Mouse (Mus musculus) hindlimb bud, embryonic 11.5 days (tissue): Measurements from ENCODE around the gene Vil1.
A peak's percentile ranks its signal among the peaks of the same experiment; 100 is the strongest.

Experiments used
- DNase-seq: peaks from one replicate; pipeline ENCODE4 v3.0.0-alpha.2; 2012; ENCODE audit warnings: low read depth, low spot score; ENCODE audit errors: extremely low spot score

Gene Vil1

GRCm38 (mm10) chr1:74408589-74409504 lies at the start of gene Vil1:
Gene Vil1, plus strand, starts transcription at chr1:74409376.
- DNase-seq: no peak

DNA sequence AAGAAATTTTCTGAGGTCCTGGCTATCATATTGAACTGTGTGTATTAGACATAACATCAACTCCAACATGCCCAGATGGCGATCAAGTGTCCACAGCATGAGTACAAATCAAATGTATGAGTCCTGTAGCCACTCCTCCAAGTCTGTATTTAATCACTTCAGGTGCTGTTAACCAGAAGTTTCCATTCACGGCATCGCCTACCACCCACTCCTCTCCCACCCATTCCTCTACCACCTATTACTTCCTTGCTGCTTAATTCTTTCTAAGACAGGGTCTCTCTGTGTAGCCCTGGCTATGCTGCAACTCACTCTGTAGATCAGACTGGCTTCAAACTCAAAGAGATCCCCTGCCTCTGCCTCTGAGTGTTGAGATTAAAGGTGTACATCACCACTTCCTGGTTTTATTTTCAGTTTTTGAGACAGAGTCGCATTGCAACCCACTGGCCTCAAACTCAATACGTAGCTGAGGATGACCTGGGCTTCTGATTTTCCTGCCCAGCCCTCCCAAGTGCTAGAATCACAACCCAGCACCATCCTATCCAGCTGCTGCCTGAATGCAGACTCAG lies 49.1 kb upstream of the Vil1 start:
- DNase-seq: no peak

- DNase-seq: peak; percentile 96
Observed at GRCm38 (mm10) chr1:74361812-74362211, 47.4 kb upstream of the Vil1 start, which contains the start of gene Catip. Gene Catip, plus strand, starts transcription at chr1:74362108.

DNA sequence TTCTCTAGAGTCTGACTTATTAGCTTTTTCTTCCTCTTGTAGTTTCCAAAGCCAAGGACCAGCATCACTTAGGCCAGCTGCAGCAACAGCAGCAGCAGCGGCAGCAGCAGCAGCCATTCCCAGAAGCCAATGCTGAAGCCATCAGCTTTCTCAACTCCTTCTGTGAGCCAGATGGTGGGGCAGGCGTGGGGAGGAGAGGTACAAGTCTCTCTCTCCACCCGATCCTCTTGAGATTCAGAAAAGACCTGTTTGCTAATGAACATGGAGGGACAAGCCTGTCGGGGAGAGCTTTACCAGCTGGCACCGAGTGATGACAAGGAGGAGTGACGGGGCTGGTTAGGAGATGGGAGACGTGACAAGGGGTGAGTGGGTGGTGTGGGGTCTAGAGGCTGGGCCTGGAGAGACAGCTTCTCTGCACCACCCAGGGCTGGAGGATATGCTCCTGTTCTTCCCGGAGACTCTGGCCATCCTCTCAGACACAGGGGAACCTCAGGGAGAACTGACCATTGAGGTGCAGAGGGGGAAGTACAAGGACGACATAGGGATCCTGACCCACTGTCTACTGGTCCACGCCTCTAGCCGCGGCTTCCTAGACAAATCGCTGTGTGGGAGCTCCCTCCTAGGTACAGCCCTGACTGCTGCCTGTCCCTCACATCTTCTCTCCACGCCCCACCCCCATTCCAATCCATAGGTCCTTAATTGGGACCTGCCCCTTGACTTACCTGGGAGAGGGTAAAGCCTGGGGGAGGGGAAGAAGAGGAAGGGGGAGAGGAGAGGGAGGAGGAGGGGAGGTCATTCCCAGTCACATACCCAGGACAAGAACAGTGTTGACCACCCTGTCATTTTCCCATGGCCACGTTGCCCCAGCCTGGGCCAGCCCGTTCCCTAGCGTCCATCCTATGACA lies 46.6 kb upstream of the Vil1 start:
- no peak for DNase-seq

DNA sequence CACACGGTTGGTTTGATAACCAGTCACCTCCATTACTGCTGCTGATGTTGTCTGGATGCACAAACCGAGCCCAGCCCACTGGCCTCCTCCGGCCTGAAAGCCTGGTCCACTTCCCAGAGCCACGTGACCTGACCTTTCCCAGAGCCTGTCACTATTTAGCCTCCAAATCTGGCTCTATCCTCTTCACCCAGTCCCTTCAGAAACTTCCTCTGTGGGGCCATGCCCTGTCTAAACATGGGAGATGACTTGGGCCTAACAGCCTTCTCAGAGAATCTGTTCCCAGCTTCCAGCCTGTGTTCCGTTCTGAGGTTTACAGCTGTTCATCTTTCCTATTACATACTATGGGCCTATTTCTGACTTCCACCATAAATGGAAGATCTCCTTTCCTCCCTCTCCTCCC lies 45.7 kb upstream of the Vil1 start:
- DNase-seq: no peak

- no peak for DNase-seq
Observed at GRCm38 (mm10) chr1:74364270-74364669, 44.9 kb upstream of the Vil1 start.

DNA sequence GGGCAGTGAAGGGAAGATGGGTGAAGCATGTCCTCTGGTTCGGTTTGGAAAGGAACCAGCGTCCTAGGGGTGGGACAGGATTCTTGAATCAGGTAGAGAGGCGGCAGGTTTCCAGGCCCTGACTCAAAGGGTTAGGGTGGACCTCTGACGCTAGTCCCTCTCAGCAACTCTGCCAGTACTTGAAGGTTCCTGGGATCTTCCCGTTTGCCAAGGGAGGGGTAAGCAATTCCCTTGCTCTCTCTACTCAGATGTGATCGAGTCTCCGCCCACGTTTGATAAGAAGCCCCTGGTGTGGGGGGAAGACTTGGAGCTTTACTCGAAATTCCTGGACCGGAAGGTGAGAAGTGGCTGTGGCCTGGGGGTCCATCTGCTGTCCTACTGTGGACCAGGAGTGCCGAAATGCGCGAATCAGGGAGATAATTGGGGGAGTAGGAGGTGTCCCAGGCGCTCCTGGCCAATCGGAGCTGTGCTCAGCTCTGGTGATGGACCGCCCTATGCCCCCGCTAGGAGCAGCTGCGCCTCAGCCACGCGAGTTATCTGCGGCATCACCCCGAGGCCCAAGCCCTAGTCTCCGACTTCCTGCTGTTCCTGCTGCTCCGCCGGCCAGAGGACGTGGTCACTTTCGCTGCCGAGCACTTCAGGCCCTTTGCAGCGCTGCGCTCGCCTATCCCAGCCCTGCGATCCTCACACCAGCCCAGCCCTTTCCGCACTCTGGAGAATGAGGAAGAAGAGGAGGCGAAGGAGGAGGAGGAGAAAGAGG lies 41.1 kb upstream of the Vil1 start:
- DNase-seq: no peak

DNA sequence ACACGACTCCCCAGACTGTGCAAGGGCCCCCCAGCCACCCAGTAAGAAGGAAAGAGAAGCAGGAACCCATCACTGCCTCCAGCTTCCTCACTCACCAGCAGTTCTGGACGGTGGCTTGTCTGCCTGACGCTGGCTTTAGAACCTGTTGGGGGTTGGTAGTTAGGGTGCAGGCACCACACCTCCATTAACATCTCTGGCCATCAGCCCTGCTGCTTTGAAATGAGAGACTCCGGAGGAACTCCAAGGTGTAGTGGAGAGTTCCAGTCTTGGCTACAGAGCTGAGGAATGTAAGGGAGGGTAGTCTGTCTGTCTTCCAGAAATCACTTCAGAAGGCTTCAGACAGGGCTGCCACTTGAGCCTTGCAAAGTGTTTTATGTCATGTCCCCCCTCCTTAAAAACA lies 39.1 kb upstream of the Vil1 start:
- no peak for DNase-seq

DNA sequence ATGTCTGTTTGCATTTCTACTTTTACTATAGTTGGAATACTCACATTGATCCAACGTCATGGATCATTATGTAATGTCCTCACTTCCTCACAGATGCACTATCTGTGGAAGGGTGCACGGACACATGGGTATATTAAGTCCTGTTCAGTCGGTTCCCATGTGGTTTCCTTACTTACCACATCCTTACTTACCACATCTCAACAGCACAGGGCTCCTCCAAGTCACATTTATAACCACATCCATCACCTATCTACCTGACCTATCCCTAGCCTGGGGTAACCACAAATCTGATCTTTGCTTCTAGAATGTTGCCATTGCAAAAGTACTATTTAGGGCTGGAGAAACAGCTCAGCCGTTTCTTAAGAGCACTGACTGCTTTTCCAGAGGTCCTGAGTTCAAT lies 35.8 kb upstream of the Vil1 start:
- no peak for DNase-seq

- DNase-seq: no peak
Observed at GRCm38 (mm10) chr1:74374980-74375379, 34.2 kb upstream of the Vil1 start, which contains the start of gene Slc11a1. Gene Slc11a1, plus strand, starts transcription at chr1:74375195.

- DNase-seq: no peak
Observed at GRCm38 (mm10) chr1:74375561-74375960, 33.6 kb upstream of the Vil1 start.

DNA sequence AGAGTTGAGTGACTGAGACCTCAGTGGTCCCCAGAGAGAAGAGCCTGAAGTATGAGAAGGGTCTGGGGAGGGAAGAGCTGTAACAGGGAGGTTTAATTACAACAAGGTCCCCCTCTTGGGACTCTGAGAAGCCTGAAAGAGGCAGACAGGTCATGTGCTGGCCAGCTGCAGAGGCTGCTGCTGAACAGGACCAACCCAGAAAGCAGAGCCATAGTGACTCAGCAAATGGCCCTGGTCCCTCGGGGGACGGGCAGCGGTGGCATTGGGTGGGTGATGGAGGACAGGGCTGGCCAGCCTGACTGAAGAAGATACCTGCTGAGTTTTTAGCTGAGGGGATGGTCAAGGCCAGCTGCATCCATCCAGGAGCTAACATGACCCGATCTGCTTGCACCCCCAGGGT lies 32.8 kb upstream of the Vil1 start:
- no peak for DNase-seq

- no peak for DNase-seq
Observed at GRCm38 (mm10) chr1:74379058-74379504, 30.1 kb upstream of the Vil1 start.

- no peak for DNase-seq
Observed at GRCm38 (mm10) chr1:74380484-74380883, 28.7 kb upstream of the Vil1 start.

- no peak for DNase-seq
Observed at GRCm38 (mm10) chr1:74381588-74382021, 27.6 kb upstream of the Vil1 start.

DNA sequence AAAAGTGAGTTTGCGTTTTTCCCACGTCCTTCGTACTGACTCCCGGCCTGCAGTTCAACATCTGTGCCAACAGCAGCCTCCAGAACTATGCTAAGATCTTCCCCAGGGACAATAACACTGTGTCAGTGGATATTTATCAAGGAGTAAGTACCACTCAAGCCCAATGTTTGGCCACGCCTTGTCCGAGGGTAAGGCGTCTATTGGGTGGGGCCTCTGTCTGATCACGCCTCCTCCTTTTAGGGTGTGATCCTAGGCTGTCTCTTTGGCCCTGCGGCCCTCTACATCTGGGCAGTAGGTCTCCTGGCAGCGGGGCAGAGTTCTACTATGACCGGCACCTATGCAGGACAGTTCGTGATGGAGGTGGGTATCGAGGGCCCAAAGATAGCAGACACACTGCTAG lies 25.8 kb upstream of the Vil1 start:
- no peak for DNase-seq

- DNase-seq: no peak
Observed at GRCm38 (mm10) chr1:74384525-74384924, 24.7 kb upstream of the Vil1 start.

- no peak for DNase-seq
Observed at GRCm38 (mm10) chr1:74385064-74385463, 24.1 kb upstream of the Vil1 start.

DNA sequence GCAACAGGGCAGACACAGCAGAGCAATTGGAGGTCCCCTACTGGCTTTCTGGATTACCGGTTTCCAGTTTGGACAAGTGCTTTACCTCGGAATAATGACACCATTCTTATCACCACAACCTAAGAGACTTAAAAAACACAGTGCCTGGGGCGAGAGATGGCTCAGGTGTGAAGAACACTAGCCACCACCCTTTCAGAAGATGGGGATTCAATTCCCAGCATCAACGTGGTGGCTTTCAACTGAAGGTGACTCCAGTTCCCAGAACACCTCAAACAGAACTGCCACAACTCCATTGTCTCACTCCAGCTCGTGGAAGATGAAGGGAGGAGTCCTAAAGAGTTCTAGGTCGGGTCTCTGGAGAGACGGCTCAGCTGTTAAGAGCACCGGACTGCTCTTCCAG lies 23.6 kb upstream of the Vil1 start:
- DNase-seq: no peak

DNA sequence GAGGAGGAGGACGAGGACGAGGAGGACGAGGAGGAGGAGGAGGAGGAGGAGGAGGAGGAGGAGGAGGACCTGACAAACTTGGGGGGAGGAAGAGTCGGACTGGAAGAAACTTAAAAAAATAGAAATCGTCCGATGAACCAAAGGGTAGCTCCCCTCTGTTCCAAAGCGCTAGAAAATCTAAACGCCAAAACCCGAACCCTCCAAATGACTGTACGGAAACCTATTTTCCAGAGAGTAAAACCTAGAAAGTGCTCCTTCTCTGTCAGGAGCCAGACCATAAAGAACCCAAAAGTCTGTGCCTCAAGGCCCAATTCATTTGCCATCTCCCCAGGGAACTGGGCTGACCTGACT lies 22.8 kb upstream of the Vil1 start:
- DNase-seq: no peak
